Mouse (Mus musculus): Measurements from ENCODE around the gene C5ar2.

DNA sequence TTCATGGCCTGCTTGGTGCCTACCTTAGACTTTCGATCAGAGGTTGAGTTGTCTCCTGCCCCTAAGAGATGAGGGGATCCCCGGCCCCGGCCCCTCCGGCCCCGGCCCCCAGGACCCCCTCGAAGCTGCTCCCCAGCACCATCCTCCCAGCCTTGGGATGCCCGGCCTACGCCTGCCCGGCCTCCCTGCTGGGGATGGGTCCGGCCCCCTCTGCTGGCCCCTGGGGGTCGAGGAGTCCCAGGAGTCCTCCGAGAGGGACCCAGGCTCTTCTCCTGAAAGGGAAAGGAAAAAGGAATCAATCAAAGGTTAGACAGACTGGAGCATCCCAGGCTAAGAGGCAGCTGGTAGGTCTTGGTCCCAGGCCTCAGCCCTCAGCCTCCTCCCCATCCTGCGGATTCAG is 38.4 kb upstream of the C5ar2 start:
- TF ChIP-seq CTCF (IDR thresholded peaks at IDR 0.05; ENCODE audit: control insufficient read depth, insufficient read depth, insufficient replicate concordance, low read depth, low read length) (no peak), POLR2A (IDR thresholded peaks at IDR 0.05; ENCODE audit: control insufficient read depth, low read depth, low read length) (no peak)

Measured in testis, adult 2 months (tissue).